Mouse (Mus musculus): ENCODE data around the gene Olfr1291-ps1. TPM values are rescaled to one million over a fixed set of nuclear protein-coding genes. Genes with fewer than 3 reads are reported as not detected.

Gene Olfr1291-ps1
- polyA plus RNA-seq (2017; shearing (Covaris generic)), result under 1 TPM in 1 of 2 experiments, not detected in 1; 0.16 TPM

DNA sequence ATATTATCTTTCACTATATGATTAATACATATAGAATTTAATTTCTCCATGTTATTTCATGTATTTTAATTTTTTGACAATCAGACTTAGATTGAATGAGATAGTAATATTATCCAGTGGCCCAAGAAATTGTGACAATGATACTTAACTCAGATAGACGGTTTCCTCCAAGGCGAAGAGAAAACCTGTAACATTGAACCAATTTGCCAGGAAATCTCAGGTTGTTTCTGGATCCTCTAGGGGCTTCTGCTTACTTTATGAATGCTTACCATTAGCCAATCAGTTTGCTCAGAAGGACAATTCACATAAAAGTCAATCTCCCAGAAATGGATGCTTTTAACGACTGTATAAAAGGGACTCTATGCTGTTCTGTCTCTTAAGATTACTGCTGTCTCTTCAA, at the start of gene Olfr1291-ps1:
TSS of gene Olfr1291-ps1 (plus strand) at position 301 of the 400 bp plus-strand sequence.
- ATAC-seq, result no peak

DNA sequence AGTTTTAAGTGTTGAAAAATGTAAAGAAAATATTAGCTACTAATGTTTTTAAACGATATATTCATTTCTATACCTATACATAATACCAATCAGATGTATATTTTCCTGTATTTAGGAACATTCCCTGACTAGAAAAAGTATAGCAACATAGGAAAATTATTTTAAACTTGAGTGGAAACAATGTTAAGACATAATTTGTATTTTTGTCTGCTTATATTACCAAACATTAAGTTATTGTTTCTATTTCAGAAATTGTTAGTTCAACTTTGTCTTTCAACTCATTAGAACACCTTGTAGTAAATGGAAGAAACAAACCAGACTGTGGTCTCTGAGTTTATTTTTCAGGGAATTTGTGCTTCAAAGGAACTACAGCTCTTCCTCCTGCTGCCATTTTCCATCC, 48.1 kb upstream of the Olfr1291-ps1 start, which contains the start of gene Olfr1287:
TSS of gene Olfr1287 (plus strand) at position 301 of the 400 bp plus-strand sequence.
- ATAC-seq, result no peak

DNA sequence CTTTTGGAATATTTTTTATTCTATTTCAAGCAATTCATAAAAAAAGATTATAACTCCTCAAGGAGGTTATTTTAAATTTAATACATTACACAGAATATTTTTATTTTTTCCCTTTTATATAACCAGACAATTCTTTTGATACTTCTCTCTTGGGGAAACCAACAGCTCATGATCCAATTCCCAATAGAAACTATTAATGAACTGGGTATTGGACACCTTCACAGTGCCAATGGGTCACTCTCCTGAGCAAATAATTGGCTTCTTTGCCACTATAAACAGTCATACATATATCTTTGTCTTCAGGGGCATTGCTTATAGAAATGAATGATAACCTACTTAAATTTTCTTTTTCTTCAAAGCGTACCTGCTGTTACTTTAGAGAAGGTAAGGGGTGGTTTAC, 23.2 kb upstream of the Olfr1291-ps1 start, which contains the start of gene Olfr1288:
TSS of gene Olfr1288 (plus strand) at position 301 of the 400 bp plus-strand sequence.
- no peak for ATAC-seq

DNA sequence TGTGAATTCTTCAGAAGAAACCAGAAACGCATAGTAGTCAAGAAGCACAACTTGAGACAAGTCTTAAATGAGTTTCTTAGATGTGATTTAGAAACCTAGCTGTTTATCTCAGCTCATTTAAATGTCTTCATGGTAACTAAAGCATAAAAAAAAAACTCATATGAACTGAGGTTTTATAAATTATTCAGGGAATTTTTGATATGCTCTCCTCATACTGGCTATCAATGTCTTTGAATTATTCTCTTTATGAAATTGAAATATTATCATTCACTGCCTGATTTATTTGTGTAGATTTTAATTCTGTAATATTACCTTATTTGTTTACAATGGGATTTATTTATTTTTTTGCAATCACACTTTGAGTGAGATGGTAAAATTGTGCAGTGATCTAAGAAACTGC, 16.5 kb upstream of the Olfr1291-ps1 start, which contains the start of gene Olfr1289:
TSS of gene Olfr1289 (plus strand) at position 301 of the 400 bp plus-strand sequence.
- ATAC-seq, result no peak

DNA sequence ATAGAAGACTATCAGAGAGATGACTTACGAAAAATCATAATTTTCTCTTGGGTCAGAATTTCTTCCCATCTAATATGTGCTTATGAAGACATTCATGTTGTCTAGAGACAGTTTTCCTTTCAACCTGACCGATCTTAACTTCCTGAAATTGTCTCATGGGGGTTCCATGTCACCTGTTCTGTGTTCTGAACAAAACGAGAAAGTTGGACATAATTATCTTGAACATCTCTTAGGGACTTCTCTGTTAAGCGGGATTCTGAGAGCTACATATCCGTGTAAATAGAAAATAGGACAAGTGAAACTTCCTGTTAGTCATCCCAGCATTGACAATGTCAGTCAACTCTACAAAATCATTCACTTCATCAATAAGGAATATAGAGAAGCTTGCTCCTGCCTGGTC, 3.3 kb upstream of the Olfr1291-ps1 start, which contains the start of gene Olfr1290:
TSS of gene Olfr1290 (minus strand) at position 101 of the 400 bp plus-strand sequence.
- ATAC-seq, result no peak

DNA sequence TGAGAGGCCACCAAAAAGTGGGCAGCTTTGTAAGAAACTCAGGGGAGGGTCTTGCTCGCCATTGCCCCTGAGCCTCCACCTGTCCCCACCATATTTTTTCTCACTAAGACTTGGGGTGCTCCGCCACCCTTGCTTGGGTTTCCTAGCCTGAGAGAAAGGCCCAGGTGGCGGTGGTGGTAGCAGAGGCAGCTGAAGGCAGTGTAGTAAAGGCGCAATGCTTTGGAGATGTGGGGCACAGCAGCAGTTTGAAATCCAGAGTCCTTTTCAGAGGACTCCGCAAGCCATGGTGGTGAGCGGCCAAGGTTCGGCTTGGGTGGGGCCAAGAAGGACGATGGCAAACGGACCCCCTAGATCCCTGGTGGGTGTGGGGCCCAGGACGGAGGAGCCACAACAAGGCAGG, 20.5 kb downstream of the Olfr1291-ps1 start:
- ATAC-seq, result no peak

DNA sequence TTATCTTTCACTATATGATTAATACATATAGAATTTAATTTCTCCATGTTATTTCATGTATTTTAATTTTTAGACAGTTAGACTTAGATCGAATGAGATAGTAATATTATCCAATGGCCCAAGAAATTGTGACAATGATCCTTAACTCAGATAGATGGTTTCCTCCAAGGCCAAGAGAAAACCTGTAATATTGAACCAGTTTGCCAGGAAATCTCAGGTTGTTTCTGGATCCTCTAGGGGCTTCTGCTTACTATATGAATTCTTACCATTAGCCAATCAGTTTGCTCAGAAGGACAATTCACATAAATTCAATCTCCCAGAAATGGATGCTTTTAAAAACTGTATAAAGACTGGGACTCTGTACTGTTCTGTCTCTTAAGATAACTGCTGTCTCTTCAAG, 27.9 kb downstream of the Olfr1291-ps1 start, which contains the start of gene Olfr1293-ps:
TSS of gene Olfr1293-ps (plus strand) at position 301 of the 400 bp plus-strand sequence.
- ATAC-seq, result no peak

DNA sequence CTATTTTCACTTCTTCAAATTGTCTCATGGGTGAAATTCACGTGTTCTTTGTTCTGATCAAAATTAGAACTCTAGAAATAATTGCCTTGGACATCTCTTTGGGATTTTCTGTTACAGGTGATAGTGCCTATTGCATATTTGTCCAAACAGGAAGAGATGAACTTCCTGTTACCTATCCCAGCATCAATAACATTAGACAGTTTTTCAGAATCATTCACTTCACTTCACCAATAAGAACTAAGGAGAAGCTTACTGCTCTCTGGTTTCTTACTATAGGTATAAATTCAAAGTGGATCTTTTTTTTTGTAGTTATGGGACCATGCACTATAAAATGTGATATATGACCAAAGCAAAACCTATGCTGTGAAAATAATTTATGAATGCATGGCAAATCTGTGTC, 43.2 kb downstream of the Olfr1291-ps1 start, which contains the start of gene Olfr1294:
TSS of gene Olfr1294 (minus strand) at position 101 of the 400 bp plus-strand sequence.
- ATAC-seq, result no peak

Other genes starting within 250 kb of the Olfr1291-ps1 start
- gene Olfr1276, start 242.7 kb upstream of the Olfr1291-ps1 start, polyA plus RNA-seq (2017; shearing (Covaris generic)), result not detected
- gene Olfr1277, start 223.1 kb upstream of the Olfr1291-ps1 start, polyA plus RNA-seq (2017; shearing (Covaris generic)), result not detected
- gene Olfr1278, start 207.0 kb upstream of the Olfr1291-ps1 start, polyA plus RNA-seq (2017; shearing (Covaris generic)), result not detected
- gene Olfr1279, start 196.5 kb upstream of the Olfr1291-ps1 start, polyA plus RNA-seq (2017; shearing (Covaris generic)), result not detected
- not detected for gene Olfr1280, start 183.2 kb upstream of the Olfr1291-ps1 start, polyA plus RNA-seq (2017; shearing (Covaris generic))
- not detected for gene Olfr1281, start 170.7 kb upstream of the Olfr1291-ps1 start, polyA plus RNA-seq (2017; shearing (Covaris generic))
- gene Olfr1282, start 161.1 kb upstream of the Olfr1291-ps1 start, polyA plus RNA-seq (2017; shearing (Covaris generic)), result not detected
- gene Olfr1283, start 130.4 kb upstream of the Olfr1291-ps1 start, polyA plus RNA-seq (2017; shearing (Covaris generic)), result not detected
- not detected for gene Olfr1284, start 121.7 kb upstream of the Olfr1291-ps1 start, polyA plus RNA-seq (2017; shearing (Covaris generic))
- not detected for gene Olfr1286, start 74.1 kb upstream of the Olfr1291-ps1 start, polyA plus RNA-seq (2017; shearing (Covaris generic))
- not detected for gene Olfr1287, start 48.0 kb upstream of the Olfr1291-ps1 start, polyA plus RNA-seq (2017; shearing (Covaris generic))
- not detected for gene Olfr1288, start 23.1 kb upstream of the Olfr1291-ps1 start, polyA plus RNA-seq (2017; shearing (Covaris generic))
- gene Olfr1289, start 16.4 kb upstream of the Olfr1291-ps1 start, polyA plus RNA-seq (2017; shearing (Covaris generic)), result not detected
- gene Olfr1290, start 3.4 kb upstream of the Olfr1291-ps1 start, polyA plus RNA-seq (2017; shearing (Covaris generic)), result not detected
- gene Olfr1293-ps, start 28.0 kb downstream of the Olfr1291-ps1 start, polyA plus RNA-seq (2017; shearing (Covaris generic)), result under 1 TPM in 1 of 2 experiments, not detected in 1; 0.09 TPM
- gene Olfr1294, start 43.1 kb downstream of the Olfr1291-ps1 start, polyA plus RNA-seq (2017; shearing (Covaris generic)), result not detected
- not detected for gene Olfr1295, start 72.5 kb downstream of the Olfr1291-ps1 start, polyA plus RNA-seq (2017; shearing (Covaris generic))
- gene Olfr1297, start 129.3 kb downstream of the Olfr1291-ps1 start, polyA plus RNA-seq (2017; shearing (Covaris generic)), result under 1 TPM in 1 of 2 experiments, not detected in 1; 0.11 TPM
- not detected for gene Olfr1298, start 152.0 kb downstream of the Olfr1291-ps1 start, polyA plus RNA-seq (2017; shearing (Covaris generic))
- gene Olfr1299, start 164.2 kb downstream of the Olfr1291-ps1 start, polyA plus RNA-seq (2017; shearing (Covaris generic)), result not detected

Data from activated CD4-positive, CD25-positive, alpha-beta regulatory T cell, adult 4 months (primary cell).